Mouse (Mus musculus) activated CD4-positive, CD25-positive, alpha-beta regulatory T cell (primary cell): ENCODE data around the gene Rxrg. TPM values are rescaled to one million over a fixed set of nuclear protein-coding genes. Genes with fewer than 3 reads are reported as not detected.

Experiments used
- polyA plus RNA-seq, 2 experiments: library from polyadenylated mRNA; unstranded; fragments of 100-300 nt; shearing (Covaris generic); gene quantifications; one replicate each; pipeline ENCODE4 v1.2.1; 2017

Gene Rxrg
- polyA plus RNA-seq: not detected

GRCm38 (mm10) chr1:167598255-167599081 lies at the start of gene Rxrg:
Gene Rxrg, plus strand, starts transcription at chr1:167598384.

GRCm38 (mm10) chr1:167689232-167689261 lies 90.9 kb downstream of the Rxrg start, which contains the start of gene Lmx1a:
Gene Lmx1a, plus strand, starts transcription at chr1:167689237.

Other genes starting within 250 kb of the Rxrg start
- 10 to 100 TPM; 55.0 to 60.2 TPM for gene Aldh9a1, start 248.4 kb upstream of the Rxrg start, polyA plus RNA-seq
- 1 to 10 TPM; 3.0 to 3.8 TPM for gene Mgst3, start 204.5 kb upstream of the Rxrg start, polyA plus RNA-seq
- gene Lrrc52, start 131.6 kb upstream of the Rxrg start, polyA plus RNA-seq: not detected
- not detected for gene Lmx1a, start 90.9 kb downstream of the Rxrg start, polyA plus RNA-seq